Mouse (Mus musculus) limb, embryonic 15.5 days (tissue): ENCODE measurements around the gene Fam167b. TPM values are rescaled to one million over a fixed set of nuclear protein-coding genes. Genes with fewer than 3 reads are reported as not detected.
A peak's percentile ranks its signal among the peaks of the same experiment; 100 is the strongest.

Experiments used
- ATAC-seq: fragments of 200-750 bp; cut with Nextera tagmentation; 2 replicates; pipeline ENCODE4 v1.8.0; 2017; ENCODE audit warnings: low read depth, moderate TSS enrichment; ENCODE audit not compliant: insufficient number of reproducible peaks, low FRiP score, low TSS enrichment
- H3K27ac ChIP-seq: fragments of 300-500 bp; sonication (generic); 2 replicates; pipeline ENCODE4 v1.5.1; 2015; ENCODE audit warnings: moderate library complexity, mild to moderate bottlenecking, inconsistent platforms
- H3K27me3 ChIP-seq: fragments of 300-500 bp; sonication (generic); 2 replicates; pipeline ENCODE4 v1.6.1; 2015; ENCODE audit warnings: inconsistent platforms
- H3K36me3 ChIP-seq: fragments of 300-500 bp; sonication (generic); 2 replicates; pipeline ENCODE4 v1.6.1; 2015; ENCODE audit warnings: inconsistent platforms
- H3K4me1 ChIP-seq: fragments of 300-500 bp; sonication (generic); 2 replicates; pipeline ENCODE4 v1.6.1; 2015; ENCODE audit warnings: inconsistent platforms
- H3K4me2 ChIP-seq: fragments of 300-500 bp; sonication (generic); 2 replicates; pipeline ENCODE4 v1.6.1; 2015; ENCODE audit warnings: mild to moderate bottlenecking, inconsistent platforms
- H3K4me3 ChIP-seq: fragments of 300-500 bp; sonication (generic); 2 replicates; pipeline ENCODE4 v1.5.1; 2015; ENCODE audit warnings: mild to moderate bottlenecking, inconsistent platforms
- H3K9ac ChIP-seq: fragments of 300-500 bp; sonication (generic); 2 replicates; pipeline ENCODE4 v1.6.1; 2015; ENCODE audit warnings: inconsistent platforms
- H3K9me3 ChIP-seq: fragments of 300-500 bp; sonication (generic); 2 replicates; pipeline ENCODE4 v1.6.1; 2016; ENCODE audit warnings: inconsistent platforms
- WGBS: fragments of 180-500 bp; shearing (Covaris S2); methylation state at CpG from one replicate; pipeline ENCODE4 v1.1.7; 2015; 5-methylcytosine and 5-hydroxymethylcytosine counted together
- polyA plus RNA-seq: library from polyadenylated mRNA; unstranded; fragments of >200 nt; fragmentation: Nextera tagmentation; extraction: Ambion mirVana; gene quantifications from 2 replicates; pipeline ENCODE4 v1.2.1, GENCODE M21; 2015

Fam167b gene
- polyA plus RNA-seq, 1 experiment from 2014 or later = 6.9 TPM

GRCm38 (mm10) chr4:129572236-129573092, 5.9 kb downstream of the Fam167b start:
- Histone ChIP-seq H3K27ac (no peak overlapping the region), H3K9ac (no peak overlapping the region), H3K9me3 (no peaks in the 10 kb centered on the region), H3K4me3 (no peak overlapping the region), H3K4me2 (no peak overlapping the region), H3K27me3 (no peaks in the 10 kb centered on the region), H3K4me1 (peaks cover 10% of the 10 kb centered on the region), H3K36me3 (no peaks in the 10 kb centered on the region)
- 81% methylated on average over 13 of the region's 13 CpGs for WGBS
- ATAC-seq = no peak

GRCm38 (mm10) chr4:129571551-129572084, 6.7 kb downstream of the Fam167b start:
- 69% methylated on average over 8 of the region's 8 CpGs for WGBS
- Histone ChIP-seq H3K36me3 (no peaks in the 10 kb centered on the region), H3K4me3 (no peak overlapping the region), H3K4me1 (0 out of 2 replicates have a peak, but pooled peaks cover 6% of the 10 kb centered on the region), H3K4me2 (no peak overlapping the region), H3K9me3 (no peaks in the 10 kb centered on the region), H3K9ac (no peak overlapping the region), H3K27me3 (no peaks in the 10 kb centered on the region), H3K27ac (no peak overlapping the region)
- no peak for ATAC-seq

- H3K27ac ChIP-seq = no peak overlapping the region
- H3K9ac ChIP-seq = no peak overlapping the region
- H3K4me2 ChIP-seq = no peak overlapping the region
- no peak overlapping the region for H3K4me3 ChIP-seq
- no peaks in the 10 kb centered on the region for H3K9me3 ChIP-seq
- ATAC-seq = no peak
- H3K4me1 ChIP-seq = 0 out of 2 replicates have a peak, but pooled peaks cover under 1% of the 10 kb centered on the region
- WGBS = 83% methylated on average over 6 of the region's 6 CpGs
- H3K27me3 ChIP-seq = no peaks in the 10 kb centered on the region
- H3K36me3 ChIP-seq = no peaks in the 10 kb centered on the region
Observed at GRCm38 (mm10) chr4:129570028-129570427, 8.3 kb downstream of the Fam167b start.

GRCm38 (mm10) chr4:129568366-129568765, 10.0 kb downstream of the Fam167b start:
- ATAC-seq = no peak
- H3K9me3 ChIP-seq = no peaks in the 10 kb centered on the region
- no peak overlapping the region for H3K27ac ChIP-seq
- H3K9ac ChIP-seq = no peak overlapping the region
- no peak overlapping the region for H3K4me2 ChIP-seq
- no peaks in the 10 kb centered on the region for H3K27me3 ChIP-seq
- H3K4me1 ChIP-seq = no peaks in the 10 kb centered on the region
- H3K36me3 ChIP-seq = no peaks in the 10 kb centered on the region
- WGBS = 90% methylated on average over 7 of the region's 7 CpGs
- H3K4me3 ChIP-seq = no peak overlapping the region

- no peaks in the 10 kb centered on the region for H3K36me3 ChIP-seq
- H3K4me3 ChIP-seq = no peak overlapping the region
- no peak overlapping the region for H3K27ac ChIP-seq
- H3K4me2 ChIP-seq = no peak overlapping the region
- H3K9me3 ChIP-seq = no peaks in the 10 kb centered on the region
- 79% methylated on average over 6 of the region's 6 CpGs for WGBS
- no peak for ATAC-seq
- H3K4me1 ChIP-seq = no peaks in the 10 kb centered on the region
- no peaks in the 10 kb centered on the region for H3K27me3 ChIP-seq
- no peak overlapping the region for H3K9ac ChIP-seq
Observed at GRCm38 (mm10) chr4:129565139-129565538, 13.2 kb downstream of the Fam167b start.

- no peak overlapping the region for H3K4me2 ChIP-seq
- WGBS = 25% methylated on average over 8 of the region's 8 CpGs
- no peaks in the 10 kb centered on the region for H3K36me3 ChIP-seq
- no peak for ATAC-seq
- H3K9me3 ChIP-seq = no peaks in the 10 kb centered on the region
- no peaks in the 10 kb centered on the region for H3K27me3 ChIP-seq
- H3K27ac ChIP-seq = no peak overlapping the region
- no peak overlapping the region for H3K4me3 ChIP-seq
- H3K9ac ChIP-seq = no peak overlapping the region
- H3K4me1 ChIP-seq = no peaks in the 10 kb centered on the region
Observed at GRCm38 (mm10) chr4:129563718-129564117, 14.6 kb downstream of the Fam167b start.

- 88% methylated on average over 5 of the region's 5 CpGs for WGBS
- Histone ChIP-seq H3K9ac (no peak overlapping the region), H3K9me3 (no peaks in the 10 kb centered on the region), H3K4me3 (no peak overlapping the region), H3K36me3 (no peaks in the 10 kb centered on the region), H3K27me3 (no peaks in the 10 kb centered on the region), H3K4me1 (no peaks in the 10 kb centered on the region; the same call in 1 of the 2 replicates), H3K4me2 (no peak overlapping the region), H3K27ac (no peak overlapping the region)
- ATAC-seq = no peak
Observed at GRCm38 (mm10) chr4:129561184-129561583, 17.2 kb downstream of the Fam167b start.

- Histone ChIP-seq H3K4me1 (peaks cover 11% of the 10 kb centered on the region), H3K36me3 (no peaks in the 10 kb centered on the region), H3K27ac (no peak overlapping the region), H3K9me3 (no peaks in the 10 kb centered on the region), H3K27me3 (no peaks in the 10 kb centered on the region), H3K9ac (no peak overlapping the region), H3K4me2 (no peak overlapping the region), H3K4me3 (no peak overlapping the region)
- 83% methylated on average over 12 of the region's 12 CpGs for WGBS
- ATAC-seq = no peak
Observed at GRCm38 (mm10) chr4:129558321-129558955, 19.9 kb downstream of the Fam167b start.

GRCm38 (mm10) chr4:129557256-129557808, 21.0 kb downstream of the Fam167b start:
- peaks cover 11% of the 10 kb centered on the region for H3K4me1 ChIP-seq
- H3K4me2 ChIP-seq = peak overlapping the region; percentile 74; the same call in 1 of the 2 replicates
- H3K27me3 ChIP-seq = no peaks in the 10 kb centered on the region
- no peak for ATAC-seq
- 68% methylated on average over 9 of the region's 9 CpGs for WGBS
- no peak overlapping the region for H3K4me3 ChIP-seq
- no peaks in the 10 kb centered on the region for H3K36me3 ChIP-seq
- H3K27ac ChIP-seq = no peak overlapping the region; the same call in 1 of the 2 replicates
- no peak overlapping the region for H3K9ac ChIP-seq
- no peaks in the 10 kb centered on the region for H3K9me3 ChIP-seq

- WGBS = 7% methylated on average over 33 of the region's 33 CpGs
- peak; percentile 78 for ATAC-seq
Observed at GRCm38 (mm10) chr4:129556532-129557223, 21.7 kb downstream of the Fam167b start.

GRCm38 (mm10) chr4:129555862-129556531, 22.4 kb downstream of the Fam167b start:
- Histone ChIP-seq H3K9me3 (no peaks in the 10 kb centered on the region), H3K4me3 (peak overlapping the region; percentile 54), H3K27me3 (no peaks in the 10 kb centered on the region), H3K9ac (peak overlapping the region; percentile 29), H3K36me3 (no peaks in the 10 kb centered on the region), H3K4me2 (peak overlapping the region; percentile 74), H3K27ac (peak overlapping the region; percentile 71), H3K4me1 (peaks cover 11% of the 10 kb centered on the region)
- WGBS = under 1% methylated on average over 24 of the region's 24 CpGs
- ATAC-seq = peak; percentile 32

More at GRCm38 (mm10) chr4:129556532-129557223, 21.7 kb downstream of the Fam167b start:
- H3K27me3 ChIP-seq = no peaks in the 10 kb centered on the region
- H3K27ac ChIP-seq = peak overlapping the region; percentile 71
- H3K4me1 ChIP-seq = peaks cover 11% of the 10 kb centered on the region
- peak overlapping the region; percentile 74 for H3K4me2 ChIP-seq
- H3K36me3 ChIP-seq = no peaks in the 10 kb centered on the region
- peak overlapping the region; percentile 54 for H3K4me3 ChIP-seq
- H3K9ac ChIP-seq = peak overlapping the region; percentile 29; the same call in 1 of the 2 replicates
- H3K9me3 ChIP-seq = no peaks in the 10 kb centered on the region
